Mouse (Mus musculus) spleen, adult 2 months (tissue): Measurements from ENCODE around the gene Gnpat.

Experiments used
- CTCF ChIP-seq: fragments of 200-500 bp; IDR thresholded peaks from 2 replicates; pipeline ENCODE4 v1.5.1; 2011; ENCODE audit warnings: mild to moderate bottlenecking, inconsistent platforms; ENCODE audit not compliant: insufficient read depth, insufficient read length, insufficient replicate concordance; ENCODE audit errors: extremely low read depth
- POLR2A ChIP-seq: fragments of 200-500 bp; IDR thresholded peaks from 2 replicates; pipeline ENCODE4 v1.6.1; 2011; ENCODE audit warnings: low read depth, low read length, inconsistent platforms

GRCm38 (mm10) chr8:124863163-124863677, 387 bp downstream of the Gnpat start:
- no peak for TF ChIP-seq CTCF
- no peak for TF ChIP-seq POLR2A
